Mouse (Mus musculus): ENCODE data around the gene Mthfsd. TPM values are rescaled to one million over a fixed set of nuclear protein-coding genes. Genes with fewer than 3 reads are reported as not detected.

Mthfsd gene
- polyA plus RNA-seq, 1 experiment from 2014 or later: 29.7 TPM

DNA sequence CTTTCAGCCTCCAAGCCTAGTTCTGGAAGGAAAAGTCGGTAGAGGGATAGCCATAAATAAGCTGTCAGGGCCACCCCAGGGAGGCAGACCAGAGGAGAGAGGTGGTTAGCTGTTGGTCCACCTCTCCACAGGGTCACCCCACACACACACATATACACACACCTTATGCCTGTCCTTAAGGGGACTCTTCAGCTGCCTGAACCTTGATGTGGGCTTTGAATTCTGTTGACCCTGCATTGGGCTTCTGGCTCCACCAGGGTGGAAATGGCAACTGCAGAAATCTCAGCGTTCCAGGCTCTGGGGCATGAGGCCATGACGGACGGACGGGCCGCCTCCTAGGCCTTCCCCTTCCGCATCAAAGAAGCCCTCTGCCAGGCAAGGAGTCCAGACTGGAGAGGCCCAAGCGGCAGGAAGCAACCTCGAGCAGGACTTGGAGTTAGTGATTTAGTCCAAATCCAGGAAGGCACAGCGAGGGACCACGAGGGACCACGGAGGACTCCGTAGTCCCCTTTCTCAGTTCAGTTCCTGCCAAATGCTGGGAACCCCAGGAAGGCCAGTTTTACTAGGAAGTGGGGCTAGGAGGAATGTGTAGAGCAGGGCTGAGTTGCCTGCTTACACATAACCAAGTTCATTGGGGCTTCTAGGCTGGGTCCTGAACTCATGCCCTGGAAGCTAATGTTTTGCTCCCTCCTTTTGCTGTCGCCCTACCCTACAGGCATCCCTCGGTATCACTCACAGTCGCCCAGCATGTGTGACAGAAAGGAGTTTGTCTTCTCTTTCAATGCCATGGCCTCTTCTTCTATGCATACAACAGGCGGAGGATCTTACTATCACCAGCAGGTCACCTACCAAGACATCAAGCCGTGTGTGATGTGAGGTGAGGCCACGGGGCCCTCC is 21.9 kb downstream of the Mthfsd start:
- ATAC-seq (replicated peaks; ENCODE audit: insufficient number of reproducible peaks, insufficient read depth, low FRiP score, low read depth): no peak
- Histone ChIP-seq H3K9ac (no peak overlapping the region), H3K27ac (no peak overlapping the region), H3K4me1 (replicated peaks) (peaks cover 34% of the 10 kb centered on the region), H3K4me2 (peak overlapping the region; percentile 1; the same call in 1 of the 2 replicates), H3K9me3 (replicated peaks) (no peaks in the 10 kb centered on the region), H3K27me3 (peaks cover 100% of the 10 kb centered on the region), H3K4me3 (peak overlapping the region; percentile 69; the same call in 1 of the 2 replicates), H3K36me3 (no peaks in the 10 kb centered on the region)
- 37% methylated on average over 19 of the region's 19 CpGs for WGBS

DNA sequence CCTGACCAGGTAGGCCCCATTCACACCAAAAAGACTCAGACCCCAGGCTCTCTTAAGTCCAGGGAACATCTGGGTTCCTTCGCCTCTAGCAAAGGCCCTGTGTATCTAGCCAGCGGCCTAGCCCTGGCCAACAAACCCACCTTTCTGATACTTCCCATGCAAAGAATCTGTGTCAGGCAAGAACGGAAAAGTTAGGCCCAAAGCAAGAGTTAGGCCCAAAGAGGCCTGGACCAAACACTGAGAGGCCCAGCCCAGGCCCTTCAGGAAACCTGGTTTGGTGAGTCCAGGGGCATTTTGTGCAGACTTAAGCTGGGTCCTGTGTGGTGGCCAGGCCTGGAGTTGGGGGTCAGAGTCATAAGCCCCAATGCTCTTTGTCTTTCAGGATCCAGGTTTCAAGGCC is 22.6 kb downstream of the Mthfsd start:
- Histone ChIP-seq H3K27me3 (peaks cover 100% of the 10 kb centered on the region), H3K4me1 (replicated peaks) (peaks cover 33% of the 10 kb centered on the region), H3K4me2 (peak overlapping the region; percentile 1; the same call in 1 of the 2 replicates), H3K36me3 (no peaks in the 10 kb centered on the region), H3K27ac (no peak overlapping the region), H3K9ac (no peak overlapping the region), H3K4me3 (peak overlapping the region; percentile 69; the same call in 1 of the 2 replicates), H3K9me3 (replicated peaks) (no peaks in the 10 kb centered on the region)
- no peak for ATAC-seq (replicated peaks; ENCODE audit: insufficient number of reproducible peaks, insufficient read depth, low FRiP score, low read depth)
- WGBS: 79% methylated on average over 3 of the region's 3 CpGs

DNA sequence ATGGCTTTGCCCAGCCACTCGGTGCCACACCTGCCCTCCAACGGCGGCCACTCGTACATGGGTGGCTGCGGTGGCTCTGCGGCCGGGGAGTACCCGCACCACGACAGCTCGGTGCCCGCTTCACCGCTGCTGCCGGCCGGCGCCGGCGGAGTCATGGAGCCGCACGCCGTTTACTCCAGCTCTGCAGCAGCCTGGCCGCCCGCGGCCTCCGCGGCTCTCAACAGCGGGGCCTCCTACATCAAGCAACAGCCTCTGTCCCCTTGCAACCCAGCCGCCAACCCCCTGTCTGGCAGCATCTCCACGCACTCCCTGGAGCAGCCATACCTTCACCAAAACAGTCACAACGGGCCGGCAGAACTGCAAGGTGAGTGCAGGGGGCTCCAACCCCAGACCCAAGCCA is 23.2 kb downstream of the Mthfsd start:
- Histone ChIP-seq H3K4me3 (peak overlapping the region; percentile 69), H3K9ac (peak overlapping the region; percentile 29; the same call in 1 of the 2 replicates), H3K9me3 (replicated peaks) (no peaks in the 10 kb centered on the region), H3K36me3 (no peaks in the 10 kb centered on the region), H3K4me1 (replicated peaks) (peaks cover 34% of the 10 kb centered on the region), H3K27me3 (peaks cover 100% of the 10 kb centered on the region), H3K4me2 (peak overlapping the region; percentile 97), H3K27ac (no peak overlapping the region)
- ATAC-seq (replicated peaks; ENCODE audit: insufficient number of reproducible peaks, insufficient read depth, low FRiP score, low read depth): no peak
- WGBS: 7% methylated on average over 30 of the region's 30 CpGs

DNA sequence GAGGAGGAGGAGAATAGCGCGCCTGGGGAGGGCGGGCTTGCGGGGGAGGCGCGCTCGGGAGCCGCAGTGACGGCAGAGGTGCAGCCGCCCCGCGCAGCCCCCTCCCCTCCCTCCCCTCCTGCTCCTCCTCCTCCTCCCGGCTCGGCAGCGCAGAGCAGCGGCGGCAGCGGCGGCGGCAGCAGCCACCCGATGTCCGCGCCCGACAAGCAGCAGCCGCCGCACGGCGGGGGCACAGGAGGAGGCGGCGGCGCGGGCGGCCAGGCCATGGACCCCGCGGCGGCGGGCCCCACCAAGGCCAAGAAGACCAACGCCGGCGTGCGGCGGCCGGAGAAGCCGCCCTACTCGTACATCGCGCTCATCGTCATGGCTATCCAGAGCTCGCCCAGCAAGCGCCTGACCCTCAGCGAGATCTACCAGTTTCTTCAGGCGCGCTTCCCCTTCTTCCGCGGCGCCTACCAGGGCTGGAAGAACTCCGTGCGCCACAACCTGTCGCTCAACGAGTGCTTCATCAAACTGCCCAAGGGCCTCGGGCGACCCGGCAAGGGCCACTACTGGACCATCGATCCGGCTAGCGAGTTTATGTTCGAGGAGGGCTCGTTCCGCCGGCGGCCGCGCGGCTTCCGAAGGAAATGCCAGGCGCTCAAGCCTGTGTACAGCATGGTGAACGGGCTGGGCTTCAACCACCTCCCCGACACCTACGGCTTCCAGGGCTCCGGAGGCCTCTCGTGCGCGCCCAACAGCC is 23.8 kb downstream of the Mthfsd start, which contains the start of gene Foxf1:
Gene Foxf1, plus strand, starts transcription at position 177 of the 742 bp plus-strand sequence.
- Histone ChIP-seq H3K9ac (peak within 1 kb of the TSS; percentile 49), H3K4me2 (peak within 1 kb of the TSS; percentile 97), H3K27me3 (peaks cover 100% of the 10 kb centered on the region), H3K36me3 (no peaks in the 10 kb centered on the region), H3K4me3 (peak within 1 kb of the TSS; percentile 69), H3K27ac (peak within 1 kb of the TSS; percentile 39; the same call in 1 of the 2 replicates), H3K4me1 (replicated peaks) (peaks cover 33% of the 10 kb centered on the region), H3K9me3 (replicated peaks) (no peaks in the 10 kb centered on the region)
- under 1% methylated on average over 56 of the region's 83 CpGs for WGBS
- ATAC-seq (replicated peaks; ENCODE audit: insufficient number of reproducible peaks, insufficient read depth, low FRiP score, low read depth): peak; percentile 47; the same call in 1 of the 2 replicates

- Histone ChIP-seq H3K9ac (peak overlapping the region; percentile 49; the same call in 1 of the 2 replicates), H3K4me3 (peak overlapping the region; percentile 69), H3K9me3 (replicated peaks) (no peaks in the 10 kb centered on the region), H3K27me3 (peaks cover 100% of the 10 kb centered on the region), H3K36me3 (no peaks in the 10 kb centered on the region), H3K4me2 (peak overlapping the region; percentile 97), H3K27ac (peak overlapping the region; percentile 39; the same call in 1 of the 2 replicates), H3K4me1 (replicated peaks) (peaks cover 30% of the 10 kb centered on the region)
- WGBS: 0% methylated on average over 14 of the region's 27 CpGs
- peak; percentile 21; the same call in 1 of the 2 replicates for ATAC-seq (replicated peaks; ENCODE audit: insufficient number of reproducible peaks, insufficient read depth, low FRiP score, low read depth)
Observed at GRCm38 (mm10) chr8:121083936-121084209, 24.3 kb downstream of the Mthfsd start.

DNA sequence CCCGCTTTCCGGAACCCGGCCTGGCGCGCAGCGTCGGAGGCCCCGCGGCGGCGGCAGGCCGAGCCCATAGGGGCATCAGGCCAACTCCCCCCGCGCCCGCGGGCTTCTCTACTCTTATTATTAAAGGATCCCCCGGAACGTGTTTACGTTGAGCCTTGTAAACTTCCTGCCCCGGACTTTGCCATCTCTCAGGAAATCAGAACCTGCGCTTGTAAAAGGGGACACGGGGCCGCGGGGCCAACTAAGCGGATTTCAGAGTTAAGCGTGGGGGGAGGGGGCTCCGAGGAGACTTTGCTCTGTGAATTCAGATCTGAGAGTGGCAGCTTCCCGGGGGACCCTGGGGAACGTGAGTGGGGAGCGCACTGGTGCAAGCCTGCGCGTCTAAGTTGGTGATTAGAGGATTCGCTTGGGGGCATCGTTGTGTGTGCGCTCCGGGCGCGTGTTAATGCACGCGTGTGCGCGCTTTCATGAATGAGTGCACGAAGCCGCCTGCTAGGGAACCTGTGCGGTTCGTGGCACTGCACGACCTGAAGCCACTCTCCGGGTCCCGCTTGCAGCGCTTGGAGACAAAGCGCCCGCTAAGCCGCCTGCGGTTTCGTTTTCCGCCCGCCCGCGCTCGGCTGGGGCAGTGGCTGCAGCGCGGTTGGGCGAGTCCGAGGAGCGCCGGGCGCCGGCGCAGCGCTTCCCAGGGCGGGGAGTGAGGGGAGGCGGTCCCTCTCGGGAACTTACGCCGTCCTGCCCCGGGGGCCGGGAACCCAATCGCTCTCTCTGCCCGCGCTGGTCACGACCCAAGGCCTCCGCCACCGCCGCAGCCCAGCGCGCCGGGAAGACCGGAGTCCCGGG is 24.9 kb downstream of the Mthfsd start:
- H3K27ac ChIP-seq: peak overlapping the region; percentile 39; the same call in 1 of the 2 replicates
- H3K9ac ChIP-seq: peak overlapping the region; percentile 49
- H3K27me3 ChIP-seq: peaks cover 100% of the 10 kb centered on the region
- no peaks in the 10 kb centered on the region for H3K9me3 ChIP-seq (replicated peaks)
- under 1% methylated on average over 89 of the region's 89 CpGs for WGBS
- peak; percentile 77 for ATAC-seq (replicated peaks; ENCODE audit: insufficient number of reproducible peaks, insufficient read depth, low FRiP score, low read depth)
- H3K4me2 ChIP-seq: peak overlapping the region; percentile 97
- H3K4me1 ChIP-seq (replicated peaks): peaks cover 30% of the 10 kb centered on the region
- peak overlapping the region; percentile 69 for H3K4me3 ChIP-seq
- no peaks in the 10 kb centered on the region for H3K36me3 ChIP-seq

GRCm38 (mm10) chr8:121082218-121083092 is 25.7 kb downstream of the Mthfsd start:
- no peaks in the 10 kb centered on the region for H3K36me3 ChIP-seq
- H3K27me3 ChIP-seq: peaks cover 99% of the 10 kb centered on the region
- peak overlapping the region; percentile 18; the same call in 1 of the 2 replicates for H3K27ac ChIP-seq
- WGBS: 2% methylated on average over 57 of the region's 57 CpGs
- H3K4me1 ChIP-seq (replicated peaks): peaks cover 30% of the 10 kb centered on the region
- no peaks in the 10 kb centered on the region for H3K9me3 ChIP-seq (replicated peaks)
- ATAC-seq (replicated peaks; ENCODE audit: insufficient number of reproducible peaks, insufficient read depth, low FRiP score, low read depth): no peak
- peak overlapping the region; percentile 97 for H3K4me2 ChIP-seq
- H3K4me3 ChIP-seq: peak overlapping the region; percentile 69
- H3K9ac ChIP-seq: peak overlapping the region; percentile 40; the same call in 1 of the 2 replicates

DNA sequence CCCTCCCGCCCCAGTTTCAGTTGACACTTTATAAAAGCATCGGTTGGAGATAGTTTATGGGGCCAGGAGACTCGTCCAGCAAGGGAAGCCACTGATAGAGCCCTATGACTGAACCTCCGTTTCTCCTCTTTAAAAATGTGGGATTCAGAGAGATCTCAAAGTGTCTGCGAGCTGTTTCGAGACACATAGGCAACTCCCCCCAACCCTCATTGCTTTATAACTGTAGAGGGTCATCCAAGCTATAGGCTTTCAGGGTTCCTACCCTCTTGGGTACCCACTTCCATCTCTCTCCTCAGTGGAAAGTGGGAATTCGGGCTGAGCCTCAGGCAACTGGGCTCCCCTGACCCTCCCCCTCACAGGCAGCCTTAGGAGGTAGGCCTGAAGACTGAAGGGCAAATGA is 26.8 kb downstream of the Mthfsd start:
- no peak overlapping the region; the same call in 1 of the 2 replicates for H3K4me3 ChIP-seq
- ATAC-seq (replicated peaks; ENCODE audit: insufficient number of reproducible peaks, insufficient read depth, low FRiP score, low read depth): no peak
- peaks cover 99% of the 10 kb centered on the region for H3K27me3 ChIP-seq
- H3K4me2 ChIP-seq: peak overlapping the region; percentile 97; the same call in 1 of the 2 replicates
- WGBS: 5% methylated on average over 7 of the region's 7 CpGs
- no peaks in the 10 kb centered on the region for H3K9me3 ChIP-seq (replicated peaks)
- no peaks in the 10 kb centered on the region for H3K36me3 ChIP-seq
- peaks cover 30% of the 10 kb centered on the region for H3K4me1 ChIP-seq (replicated peaks)
- H3K9ac ChIP-seq: no peak overlapping the region
- no peak overlapping the region for H3K27ac ChIP-seq

DNA sequence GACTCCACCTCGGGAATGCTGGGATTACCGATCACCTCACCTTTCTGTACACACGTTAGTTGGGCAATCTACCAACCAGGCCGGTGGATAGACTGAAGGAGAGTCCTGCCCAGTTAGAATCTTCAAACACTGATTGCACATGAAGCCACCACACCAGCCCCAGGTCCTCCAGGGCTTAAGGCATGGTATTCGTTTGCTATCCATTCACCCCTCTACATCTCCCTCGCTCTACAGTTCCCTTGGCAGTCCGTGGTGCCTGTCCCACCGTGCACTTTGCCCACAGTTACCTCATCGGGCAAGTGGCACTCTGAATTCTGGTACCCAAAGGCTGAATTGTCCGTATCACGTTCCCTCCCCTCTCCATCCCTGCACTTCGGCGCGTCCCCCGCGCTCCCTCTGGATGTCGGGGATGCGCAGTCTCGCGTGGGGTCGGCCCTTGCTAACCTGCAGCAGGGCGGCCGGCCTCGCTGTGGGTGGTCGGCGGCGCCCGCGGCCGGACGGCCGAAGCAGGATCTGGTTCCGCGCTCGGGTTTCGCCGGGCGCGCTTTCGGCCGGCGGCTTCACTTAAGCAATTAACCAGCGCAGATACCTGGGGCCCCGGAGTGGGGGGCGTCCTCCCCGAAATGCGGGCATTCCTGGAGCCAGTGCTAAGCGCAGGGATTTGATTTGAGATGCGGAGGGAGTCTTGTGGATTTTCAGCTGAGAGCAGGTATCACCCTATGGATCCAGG is 27.7 kb downstream of the Mthfsd start:
- Histone ChIP-seq H3K4me1 (replicated peaks) (peaks cover 30% of the 10 kb centered on the region), H3K9me3 (replicated peaks) (no peaks in the 10 kb centered on the region), H3K4me2 (peak overlapping the region; percentile 26; the same call in 1 of the 2 replicates), H3K27ac (no peak overlapping the region), H3K27me3 (peaks cover 99% of the 10 kb centered on the region), H3K9ac (no peak overlapping the region), H3K4me3 (peak overlapping the region; percentile 23; the same call in 1 of the 2 replicates), H3K36me3 (no peaks in the 10 kb centered on the region)
- ATAC-seq (replicated peaks; ENCODE audit: insufficient number of reproducible peaks, insufficient read depth, low FRiP score, low read depth): no peak
- WGBS: under 1% methylated on average over 49 of the region's 49 CpGs
